Mouse (Mus musculus) liver (tissue): Measurements from ENCODE around the gene Gjc3.

Experiments
- DNase-seq: peaks from one replicate; pipeline ENCODE4 v3.0.0-alpha.2; 2020; ENCODE audit warnings: mixed read lengths

Gene Gjc3

GRCm38 (mm10) chr5:137909564-137910262, 53.2 kb downstream of the Gjc3 start:
- no peak for DNase-seq
